In genomic region chr2:6723602-6724001, GRCm38 (mm10) we compare ENCODE assay signal across 15 mouse cellular contexts.
DNase-seq lines count a peak whose midpoint lies in the region; ATAC-seq and TF ChIP-seq lines count a peak whose summit lies in the region.
"Had no signal": no experiment of that assay in that cellular context is flagged by ENCODE, and none has a peak within 500 bp of the region (broad histone marks: within the 10 kb centered on the region; RNA-seq: fewer than 3 reads in every experiment).

No protein-coding gene starts in this region.

- no peaks in the 10 kb centered on the region for H3K9me3 ChIP-seq in liver, embryonic 12.5 days (replicated peaks)
- H3K9me3 ChIP-seq: embryonic facial prominence, embryonic 10.5 days; limb, embryonic 10.5 days had no signal

- 58% methylated on average over 2 of the region's 2 CpGs for WGBS in liver, adult 2 months
- 19% methylated on average over 2 of the region's 2 CpGs for WGBS in liver, embryonic 12.5 days (ENCODE audit: insufficient replicate concordance)

- no peak overlapping the region for H3K27ac ChIP-seq in liver, adult 2 months (replicated peaks; ENCODE audit: insufficient read depth, low read depth, low read length)
- no peak overlapping the region for H3K27ac ChIP-seq in liver, embryonic 12.5 days
- H3K27ac ChIP-seq in embryonic fibroblast, embryonic 13.5 days (ENCODE audit: insufficient read depth, low read length), result peak overlapping the region; percentile 66; the same call in 1 of the 2 replicates
- H3K27ac ChIP-seq: embryonic facial prominence, embryonic 10.5 days; stomach, postnatal 0 days had no signal

- no peaks in the 10 kb centered on the region for H3K79me2 ChIP-seq in liver, adult 2 months (ENCODE audit: control insufficient read depth, insufficient read depth, low read length)

- DNase-seq in liver, adult 2 months (ENCODE audit: extremely low read depth, low read depth, low spot score), result peak; percentile 54
- peak; percentile 34 to 52 for DNase-seq in CD8-positive naive resting alpha-beta T cell, adult 2 months (ENCODE audit: low read depth in 2 of 2, low spot score in 2 of 2)
- DNase-seq in ovary, postnatal 14 days (ENCODE audit: low spot score), result no peak
- DNase-seq in adrenal gland, adult 18-20 months (ENCODE audit: low spot score in 2 of 2), result no peak
- no peak for DNase-seq in cerebellum, postnatal 4 days (ENCODE audit: low spot score in 2 of 2)
- DNase-seq: cerebellum, adult 11-12 months; forebrain, postnatal 0 days; kidney, adult 8-10 months had no signal

- TF ChIP-seq POLR2A in liver, adult 2 months (IDR thresholded peaks at IDR 0.05; ENCODE audit: extremely low read depth, insufficient read depth, low read length), result no peak
- no peak for TF ChIP-seq POLR2A in embryonic fibroblast, embryonic 13.5 days (IDR thresholded peaks at IDR 0.05; ENCODE audit: low read depth, low read length)

- no peaks in the 10 kb centered on the region for H3K27me3 ChIP-seq in liver, adult 2 months (ENCODE audit: control insufficient read depth, insufficient read depth, low read length)
- H3K27me3 ChIP-seq in liver, embryonic 12.5 days (replicated peaks), result no peaks in the 10 kb centered on the region

- TF ChIP-seq CTCF in liver, adult 2 months (IDR thresholded peaks at IDR 0.05; ENCODE audit: low read depth, low read length), result no peak
- no peak for TF ChIP-seq CTCF in embryonic fibroblast, embryonic 13.5 days (IDR thresholded peaks at IDR 0.05; ENCODE audit: borderline replicate concordance, insufficient read depth, low read length)

- H3K4me3 ChIP-seq in liver, adult 2 months (ENCODE audit: insufficient read depth, low read depth, low read length), result no peak overlapping the region
- no peak overlapping the region for H3K4me3 ChIP-seq in liver, embryonic 12.5 days
- H3K4me3 ChIP-seq in embryonic fibroblast, embryonic 13.5 days (ENCODE audit: insufficient read depth, low read length), result no peak overlapping the region
- H3K4me3 ChIP-seq: embryonic facial prominence, embryonic 10.5 days; limb, embryonic 10.5 days; myocyte had no signal

- no peak for ATAC-seq in liver, embryonic 12.5 days
- ATAC-seq in monocyte, adult 5-6 weeks (replicated peaks; ENCODE audit: insufficient number of reproducible peaks, low FRiP score, low TSS enrichment, poor library complexity, severe bottlenecking), result peak; percentile 84
- ATAC-seq: forebrain, postnatal 0 days had no signal

- H3K4me2 ChIP-seq in liver, embryonic 12.5 days, result no peak overlapping the region

- peaks cover 2% of the 10 kb centered on the region for H3K4me1 ChIP-seq in liver, adult 2 months (ENCODE audit: control insufficient read depth, insufficient read depth, low read length)
- H3K4me1 ChIP-seq in liver, embryonic 12.5 days, result peaks cover 9% of the 10 kb centered on the region
- peaks cover 6% of the 10 kb centered on the region for H3K4me1 ChIP-seq in embryonic fibroblast, embryonic 13.5 days (ENCODE audit: control insufficient read depth, insufficient read depth, low read length)

- H3K36me3 ChIP-seq in liver, adult 2 months (ENCODE audit: control insufficient read depth, insufficient read depth, low read length), result no peaks in the 10 kb centered on the region
- no peaks in the 10 kb centered on the region for H3K36me3 ChIP-seq in liver, embryonic 12.5 days
- H3K36me3 ChIP-seq: embryonic facial prominence, embryonic 10.5 days; limb, embryonic 10.5 days had no signal

- H3K9ac ChIP-seq in liver, adult 2 months (ENCODE audit: low read depth, low read length), result no peak overlapping the region
- no peak overlapping the region for H3K9ac ChIP-seq in liver, embryonic 12.5 days
- H3K9ac ChIP-seq: forebrain, postnatal 0 days had no signal

Comparison
In these comparisons a context has a peak if more than half of its experiments do, and no peak if none do; other contexts are left out.
1. DNase-seq: peak in liver, adult 2 months (single experiment) and CD8-positive naive resting alpha-beta T cell, adult 2 months (2 of 2); none in ovary, postnatal 14 days (single experiment), adrenal gland, adult 18-20 months (0 of 2) and cerebellum, postnatal 4 days (0 of 2).